Mouse (Mus musculus) CH12.LX (cell line): ENCODE results near the gene Olfr435. TPM values are rescaled to one million over a fixed set of nuclear protein-coding genes. Genes with fewer than 3 reads are reported as not detected.
"Not testable (repeated sequence)": the region's sequence is repeated elsewhere in the genome, so short reads cannot be mapped to it uniquely, and the experiment has no call there.

Experiments used
- DNase-seq: peaks from one replicate; pipeline ENCODE4 v3.0.0-alpha.2; 2013; ENCODE audit errors: extremely low read depth
- H3K27ac ChIP-seq: 2 replicates; pipeline ENCODE4 v1.5.1; 2012; ENCODE audit warnings: low read depth, mild to moderate bottlenecking, control low read depth, moderate library complexity; ENCODE audit not compliant: insufficient read depth
- H3K27me3 ChIP-seq: replicated peaks from 2 replicates; pipeline ENCODE3; 2012; ENCODE audit warnings: inconsistent platforms
- H3K36me3 ChIP-seq, 2 experiments: replicated peaks in 1 of 2; 2 replicates each; pipeline versions ENCODE3 to v1.6.1; 2012; ENCODE audit warnings: inconsistent platforms in 1 of 2, low read length in 1 of 2, mild to moderate bottlenecking in 1 of 2, mixed read lengths in 1 of 2, moderate library complexity in 1 of 2; ENCODE audit not compliant: control insufficient read depth in 1 of 2, insufficient read depth in 1 of 2
- H3K4me1 ChIP-seq, 2 experiments: 2 replicates each; pipeline ENCODE4 v1.6.1; 2012; ENCODE audit warnings: inconsistent platforms in 1 of 2, moderate library complexity in 1 of 2; ENCODE audit not compliant: insufficient read depth in 2 of 2, control insufficient read depth in 1 of 2
- H3K4me2 ChIP-seq: 2 replicates; pipeline ENCODE4 v1.6.1; 2012; ENCODE audit warnings: low read depth, mild to moderate bottlenecking, control low read depth; ENCODE audit not compliant: poor library complexity, insufficient read depth, severe bottlenecking
- H3K4me3 ChIP-seq, 3 experiments: fragments of 150-350 bp in 1 of 3; sonication (generic) in 1 of 3; replicated peaks in 1 of 3; 2 replicates each; pipeline versions ENCODE3 to v1.5.1; 2011 to 2012; ENCODE audit warnings: low read depth in 2 of 3, low read length in 2 of 3, mild to moderate bottlenecking in 2 of 3, moderate library complexity in 2 of 3, control low read depth in 1 of 3, improper control_type of control experiment in 1 of 3, inconsistent platforms in 1 of 3, mixed read lengths in 1 of 3; ENCODE audit not compliant: poor library complexity in 1 of 3
- H3K79me2 ChIP-seq: replicated peaks from 2 replicates; pipeline ENCODE4 v1.6.1; 2012; ENCODE audit warnings: mild to moderate bottlenecking, moderate library complexity; ENCODE audit not compliant: control insufficient read depth, poor library complexity, insufficient read depth, severe bottlenecking; ENCODE audit errors: extremely low read depth
- H3K9ac ChIP-seq: 2 replicates; pipeline ENCODE4 v1.6.1; 2012; ENCODE audit warnings: low read depth, mild to moderate bottlenecking, control low read depth, moderate library complexity; ENCODE audit not compliant: insufficient read depth
- H3K9me3 ChIP-seq: replicated peaks from 2 replicates; pipeline ENCODE3; 2012; ENCODE audit warnings: low read length, inconsistent platforms, mixed read lengths
- BHLHE40 ChIP-seq: IDR thresholded peaks from 2 replicates; pipeline ENCODE4 v1.6.1; 2011; ENCODE audit warnings: mild to moderate bottlenecking, low read depth, low read length, improper control_type of control experiment
- CHD1 ChIP-seq: IDR thresholded peaks from 2 replicates; pipeline ENCODE4 v1.6.1; 2012; ENCODE audit warnings: low read depth, low read length, improper control_type of control experiment, inconsistent platforms
- CTCF ChIP-seq, 2 experiments: IDR thresholded peaks in 1 of 2; conservative IDR thresholded peaks in 1 of 2; 2 replicates each; pipeline ENCODE4 v1.5.1; 2011 to 2012; ENCODE audit warnings: low read depth in 2 of 2, low read length in 2 of 2, improper control_type of control experiment in 1 of 2, inconsistent platforms in 1 of 2, mild to moderate bottlenecking in 1 of 2, moderate library complexity in 1 of 2
- ELF1 ChIP-seq: IDR thresholded peaks from 2 replicates; pipeline ENCODE4 v1.6.1; 2014; ENCODE audit warnings: low read depth, mild to moderate bottlenecking, inconsistent platforms, low read length, improper control_type of control experiment
- ETS1 ChIP-seq: conservative IDR thresholded peaks from 2 replicates; pipeline ENCODE4 v1.6.1; 2012; ENCODE audit warnings: low read depth, mild to moderate bottlenecking, inconsistent platforms, low read length, improper control_type of control experiment, moderate library complexity
- HCFC1 ChIP-seq: IDR thresholded peaks from 2 replicates; pipeline ENCODE4 v1.6.1; 2012; ENCODE audit warnings: low read depth, mild to moderate bottlenecking, inconsistent platforms, low read length, improper control_type of control experiment
- IRF4 ChIP-seq: IDR thresholded peaks from 2 replicates; pipeline ENCODE4 v1.6.1; 2014; ENCODE audit warnings: low read depth, mild to moderate bottlenecking, inconsistent platforms, low read length, improper control_type of control experiment
- JUN ChIP-seq: IDR thresholded peaks from 2 replicates; pipeline ENCODE4 v1.6.1; 2011; ENCODE audit warnings: low read depth, mild to moderate bottlenecking, low read length, improper control_type of control experiment, moderate library complexity; ENCODE audit not compliant: insufficient read depth
- KAT2A ChIP-seq: IDR thresholded peaks from 2 replicates; pipeline ENCODE4 v1.6.1; 2012; ENCODE audit warnings: low read length, improper control_type of control experiment, inconsistent platforms; ENCODE audit not compliant: insufficient replicate concordance
- MAFK ChIP-seq: IDR thresholded peaks from 2 replicates; pipeline ENCODE4 v1.6.1; 2011; ENCODE audit warnings: low read length, improper control_type of control experiment; ENCODE audit not compliant: insufficient replicate concordance
- MAZ ChIP-seq: IDR thresholded peaks from 2 replicates; pipeline ENCODE4 v1.6.1; 2012; ENCODE audit warnings: low read depth, mild to moderate bottlenecking, inconsistent platforms, low read length, improper control_type of control experiment, moderate library complexity
- MEF2A ChIP-seq: IDR thresholded peaks from 2 replicates; pipeline ENCODE4 v1.6.1; 2014; ENCODE audit warnings: low read depth, mild to moderate bottlenecking, inconsistent platforms, low read length, improper control_type of control experiment, borderline replicate concordance
- MXI1 ChIP-seq: IDR thresholded peaks from 2 replicates; pipeline ENCODE4 v1.6.1; 2011; ENCODE audit warnings: mild to moderate bottlenecking, low read depth, low read length, improper control_type of control experiment
- NELFE ChIP-seq: IDR thresholded peaks from 2 replicates; pipeline ENCODE4 v1.6.1; 2011; ENCODE audit warnings: low read depth, low read length, improper control_type of control experiment
- NRF1 ChIP-seq: IDR thresholded peaks from 2 replicates; pipeline ENCODE4 v1.6.1; 2014; ENCODE audit warnings: low read depth, mild to moderate bottlenecking, inconsistent platforms, low read length, improper control_type of control experiment, moderate library complexity
- POLR2A ChIP-seq: IDR thresholded peaks from 2 replicates; pipeline ENCODE4 v1.6.1; 2011; ENCODE audit warnings: low read depth, mild to moderate bottlenecking, improper control_type of control experiment, low read length
- POLR2AphosphoS2 ChIP-seq: IDR thresholded peaks from 2 replicates; pipeline ENCODE4 v1.6.1; 2011; ENCODE audit warnings: low read depth, low read length, improper control_type of control experiment
- RAD21 ChIP-seq: IDR thresholded peaks from 2 replicates; pipeline ENCODE4 v1.6.1; 2011; ENCODE audit warnings: low read depth, mild to moderate bottlenecking, low read length, improper control_type of control experiment, moderate library complexity
- RCOR1 ChIP-seq: conservative IDR thresholded peaks from 2 replicates; pipeline ENCODE4 v1.6.1; 2012; ENCODE audit warnings: low read depth, mild to moderate bottlenecking, inconsistent platforms, low read length, improper control_type of control experiment
- SIN3A ChIP-seq: IDR thresholded peaks from 2 replicates; pipeline ENCODE4 v1.6.1; 2012; ENCODE audit warnings: low read length, improper control_type of control experiment, inconsistent platforms
- SMC3 ChIP-seq: IDR thresholded peaks from 2 replicates; pipeline ENCODE4 v1.6.1; 2011; ENCODE audit warnings: low read depth, low read length, improper control_type of control experiment
- TBP ChIP-seq: conservative IDR thresholded peaks from 2 replicates; pipeline ENCODE4 v1.6.1; 2011; ENCODE audit warnings: low read depth, low read length, improper control_type of control experiment
- TCF12 ChIP-seq: IDR thresholded peaks from 2 replicates; pipeline ENCODE4 v1.6.1; 2014; ENCODE audit warnings: low read depth, mild to moderate bottlenecking, inconsistent platforms, low read length, improper control_type of control experiment
- UBTF ChIP-seq: IDR thresholded peaks from 2 replicates; pipeline ENCODE4 v1.6.1; 2012; ENCODE audit warnings: low read depth, mild to moderate bottlenecking, inconsistent platforms, low read length, improper control_type of control experiment, moderate library complexity
- USF2 ChIP-seq: conservative IDR thresholded peaks from 2 replicates; pipeline ENCODE4 v1.6.1; 2011; ENCODE audit warnings: low read depth, low read length, improper control_type of control experiment
- ZKSCAN1 ChIP-seq: IDR thresholded peaks from 2 replicates; pipeline ENCODE4 v1.6.1; 2012; ENCODE audit warnings: low read depth, inconsistent platforms, low read length, improper control_type of control experiment, borderline replicate concordance
- ZMIZ1 ChIP-seq: IDR thresholded peaks from 2 replicates; pipeline ENCODE4 v1.6.1; 2012; ENCODE audit warnings: low read depth, mild to moderate bottlenecking, inconsistent platforms, low read length, improper control_type of control experiment
- dilution Hi-C: fragments of 300-500 bp; cut with MboI; formaldehyde crosslinking; loops from 2 replicates; pipeline ENCODE4 v1.14.3; 2020; ENCODE audit warnings: low sequenced_read_pairs; ENCODE audit not compliant: extremely low pct_unique_long_range_greater_than_20kb, extremely low pct_ligation_motif_present
- in situ Hi-C: fragments of 300-500 bp; cut with MboI; formaldehyde crosslinking; loops from 3 replicates; pipeline ENCODE4 v1.14.3; 2019; ENCODE audit warnings: low sequenced_read_pairs, low pct_ligation_motif_present, low pct_unique_long_range_greater_than_20kb, mixed read lengths
- polyA plus RNA-seq: library from polyadenylated mRNA; unstranded; fragments of >175 nt; gene quantifications from 2 replicates; pipeline ENCODE4 v1.2.1, GENCODE M21; 2012; ENCODE audit warnings: low read depth; ENCODE audit not compliant: insufficient read length
- total RNA-seq, 2 experiments: library from RNA; depleted of rRNA; stranded (reverse); fragments of 300-350 nt in 1 of 2; fragments of >200 nt in 1 of 2; gene quantifications; 2 replicates each; pipeline ENCODE4 v1.2.3; 2012 to 2014

The Olfr435 gene
- total and polyA plus RNA-seq, 3 experiments: not detected

GRCm38 (mm10) chr6:43202786-43203185, 5.8 kb downstream of the Olfr435 start:
- Histone ChIP-seq H3K9ac (no peak overlapping the region), H3K36me3 (no peaks in the 10 kb centered on the region), H3K4me3 (no peak overlapping the region), H3K4me1 (no peaks in the 10 kb centered on the region), H3K27ac (no peak overlapping the region), H3K27me3 (no peaks in the 10 kb centered on the region), H3K4me2 (no peak overlapping the region), H3K9me3 (no peaks in the 10 kb centered on the region), H3K79me2 (no peaks in the 10 kb centered on the region)
- no peak for DNase-seq
- in situ Hi-C loops: no loop called here
- dilution Hi-C loops: no loop called here
- TF ChIP-seq SMC3: no peak
- TF ChIP-seq CHD1: no peak
- no peak for TF ChIP-seq MAZ
- no peak for TF ChIP-seq MEF2A
- no peak for TF ChIP-seq IRF4
- no peak for TF ChIP-seq ETS1
- no peak for TF ChIP-seq CTCF (conservative IDR thresholded peaks at IDR 0.05 in 1 of 2, IDR thresholded peaks at IDR 0.05 in 1 of 2; ENCODE audit: low read depth in 2 of 2, low read length in 2 of 2)
- TF ChIP-seq MXI1: no peak
- TF ChIP-seq RCOR1: no peak
- TF ChIP-seq BHLHE40: no peak
- TF ChIP-seq NRF1: no peak
- TF ChIP-seq HCFC1: no peak
- no peak for TF ChIP-seq POLR2AphosphoS2
- TF ChIP-seq TBP: no peak
- TF ChIP-seq SIN3A: no peak
- no peak for TF ChIP-seq ZMIZ1
- TF ChIP-seq KAT2A: no peak
- TF ChIP-seq UBTF: no peak

- DNase-seq: no peak
- H3K9ac ChIP-seq: no peak overlapping the region
- TF ChIP-seq NELFE (no peak), USF2 (no peak), ZKSCAN1 (no peak), MAZ (no peak), MEF2A (no peak), NRF1 (no peak), JUN (no peak), ELF1 (no peak), POLR2A (no peak), RAD21 (no peak), TBP (no peak), TCF12 (no peak), ETS1 (no peak), SMC3 (no peak), MAFK (no peak), CHD1 (no peak)
- no peaks in the 10 kb centered on the region for H3K9me3 ChIP-seq
- no peak overlapping the region for H3K4me3 ChIP-seq
- H3K27ac ChIP-seq: no peak overlapping the region
- no peaks in the 10 kb centered on the region for H3K79me2 ChIP-seq
- no peaks in the 10 kb centered on the region for H3K4me1 ChIP-seq
- dilution Hi-C loops (no loop called here), in situ Hi-C loops (no loop called here)
- no peak overlapping the region for H3K4me2 ChIP-seq
- no peaks in the 10 kb centered on the region for H3K27me3 ChIP-seq
- H3K36me3 ChIP-seq: no peaks in the 10 kb centered on the region
These were observed 8.4 kb downstream of the Olfr435 start for GRCm38 (mm10) chr6:43205355-43205754.

DNA sequence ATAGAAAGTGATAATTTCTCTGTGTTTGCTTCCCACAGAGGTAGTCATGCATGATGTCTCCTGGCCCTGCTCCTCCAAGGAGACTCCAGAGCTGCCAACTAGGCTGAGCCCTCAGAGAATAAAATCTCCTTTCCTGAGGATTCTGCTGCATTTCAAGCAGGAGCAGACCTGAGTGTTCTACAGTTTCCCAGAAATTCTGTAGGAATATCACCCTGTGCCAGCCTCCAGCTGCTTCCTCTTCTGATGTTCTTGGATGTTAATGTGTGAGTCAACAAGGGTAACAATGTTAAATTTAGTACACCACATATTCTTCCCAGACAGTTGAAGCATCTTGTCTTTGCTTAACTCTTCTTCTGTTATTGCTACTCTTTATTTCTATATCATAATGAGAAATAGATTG, 15.9 kb downstream of the Olfr435 start, which contains the start of gene Olfr434:
Gene Olfr434, plus strand, starts transcription at position 149 of the 400 bp plus-strand sequence.
- H3K79me2 ChIP-seq, in situ Hi-C loops, H3K4me1 ChIP-seq, H3K4me2 ChIP-seq, H3K9me3 ChIP-seq, H3K9ac ChIP-seq, dilution Hi-C loops, H3K36me3 ChIP-seq, DNase-seq, H3K27me3 ChIP-seq, H3K4me3 ChIP-seq, H3K27ac ChIP-seq: not testable (repeated sequence)
